Mouse (Mus musculus): ENCODE data around the gene Slc9a4. TPM values are rescaled to one million over a fixed set of nuclear protein-coding genes. Genes with fewer than 3 reads are reported as not detected.

Gene Slc9a4
- polyA plus RNA-seq, 1 experiment = 0.06 TPM

- Histone ChIP-seq H3K79me2 (ENCODE audit: control insufficient read depth, insufficient read depth) (no peaks in the 10 kb centered on the region), H3K4me3 (no peak overlapping the region), H3ac (ENCODE audit: control insufficient read depth, insufficient read length) (no peak overlapping the region), H3K27me3 (ENCODE audit: control insufficient read depth, insufficient read depth, insufficient read length) (no peaks in the 10 kb centered on the region), H3K4me2 (ENCODE audit: low read depth) (no peak overlapping the region), H3K36me3 (ENCODE audit: control insufficient read depth, insufficient read depth) (no peaks in the 10 kb centered on the region)
- no peak for TF ChIP-seq MYOD1 (IDR thresholded peaks at IDR 0.05; ENCODE audit: control insufficient read depth in 1 of 3, insufficient read length in 2 of 3, low read depth in 2 of 3)
- TF ChIP-seq USF1 (IDR thresholded peaks at IDR 0.05; ENCODE audit: low read depth) = no peak
- TF ChIP-seq POLR2A (IDR thresholded peaks at IDR 0.05; ENCODE audit: insufficient read length, low read depth) = no peak
- TF ChIP-seq E2F4 (IDR thresholded peaks at IDR 0.05; ENCODE audit: insufficient read depth) = no peak
- no peak for TF ChIP-seq MAX (IDR thresholded peaks at IDR 0.05; ENCODE audit: low read depth)
- TF ChIP-seq TCF12 (IDR thresholded peaks at IDR 0.05; ENCODE audit: insufficient read depth, poor library complexity, severe bottlenecking) = no peak
- no peak for TF ChIP-seq SRF (IDR thresholded peaks at IDR 0.05; ENCODE audit: control insufficient read depth, insufficient read length, low read depth)
- TF ChIP-seq CEBPB (IDR thresholded peaks at IDR 0.05; ENCODE audit: insufficient read depth, poor library complexity, severe bottlenecking) = no peak
Observed at GRCm38 (mm10) chr1:40619093-40619492, 39.2 kb downstream of the Slc9a4 start.

GRCm38 (mm10) chr1:40619871-40620270, 40.0 kb downstream of the Slc9a4 start:
- Histone ChIP-seq H3K79me2 (ENCODE audit: control insufficient read depth, insufficient read depth) (no peaks in the 10 kb centered on the region), H3K36me3 (ENCODE audit: control insufficient read depth, insufficient read depth) (no peaks in the 10 kb centered on the region), H3ac (ENCODE audit: control insufficient read depth, insufficient read length) (no peak overlapping the region), H3K27me3 (ENCODE audit: control insufficient read depth, insufficient read depth, insufficient read length) (no peaks in the 10 kb centered on the region), H3K4me3 (no peak overlapping the region), H3K4me2 (ENCODE audit: low read depth) (no peak overlapping the region)
- TF ChIP-seq TCF12 (IDR thresholded peaks at IDR 0.05; ENCODE audit: insufficient read depth, poor library complexity, severe bottlenecking) = no peak
- no peak for TF ChIP-seq MYOD1 (IDR thresholded peaks at IDR 0.05; ENCODE audit: control insufficient read depth in 1 of 3, insufficient read length in 2 of 3, low read depth in 2 of 3)
- no peak for TF ChIP-seq TCF3 (IDR thresholded peaks at IDR 0.05; ENCODE audit: insufficient read length, low read depth)
- TF ChIP-seq POLR2AphosphoS2 (IDR thresholded peaks at IDR 0.05; ENCODE audit: insufficient read length, low read depth) = no peak
- TF ChIP-seq USF1 (IDR thresholded peaks at IDR 0.05; ENCODE audit: low read depth) = no peak
- no peak for TF ChIP-seq E2F4 (IDR thresholded peaks at IDR 0.05; ENCODE audit: insufficient read depth)
- TF ChIP-seq MYOG (IDR thresholded peaks at IDR 0.05; ENCODE audit: control insufficient read depth in 1 of 3, insufficient read depth in 1 of 3, insufficient read length in 2 of 3, low read depth in 2 of 3) = no peak
- TF ChIP-seq POLR2A (IDR thresholded peaks at IDR 0.05; ENCODE audit: insufficient read length, low read depth) = no peak
- TF ChIP-seq MAX (IDR thresholded peaks at IDR 0.05; ENCODE audit: low read depth) = no peak
- no peak for TF ChIP-seq SRF (IDR thresholded peaks at IDR 0.05; ENCODE audit: control insufficient read depth, insufficient read length, low read depth)
- no peak for TF ChIP-seq REST (IDR thresholded peaks at IDR 0.05; ENCODE audit: insufficient read depth, insufficient read length)
- no peak for TF ChIP-seq CEBPB (IDR thresholded peaks at IDR 0.05; ENCODE audit: insufficient read depth, poor library complexity, severe bottlenecking)

- TF ChIP-seq MYOG (IDR thresholded peaks at IDR 0.05; ENCODE audit: control insufficient read depth in 1 of 3, insufficient read depth in 1 of 3, insufficient read length in 2 of 3, low read depth in 2 of 3) = no peak
- TF ChIP-seq E2F4 (IDR thresholded peaks at IDR 0.05; ENCODE audit: insufficient read depth) = no peak
- TF ChIP-seq CEBPB (IDR thresholded peaks at IDR 0.05; ENCODE audit: insufficient read depth, poor library complexity, severe bottlenecking) = no peak
- no peak for TF ChIP-seq POLR2AphosphoS2 (IDR thresholded peaks at IDR 0.05; ENCODE audit: insufficient read length, low read depth)
- no peak for TF ChIP-seq MAX (IDR thresholded peaks at IDR 0.05; ENCODE audit: low read depth)
- no peak for TF ChIP-seq USF1 (IDR thresholded peaks at IDR 0.05; ENCODE audit: low read depth)
- TF ChIP-seq TCF3 (IDR thresholded peaks at IDR 0.05; ENCODE audit: insufficient read length, low read depth) = no peak
- no peak for TF ChIP-seq REST (IDR thresholded peaks at IDR 0.05; ENCODE audit: insufficient read depth, insufficient read length)
- no peak for TF ChIP-seq MYOD1 (IDR thresholded peaks at IDR 0.05; ENCODE audit: control insufficient read depth in 1 of 3, insufficient read length in 2 of 3, low read depth in 2 of 3)
- no peak for TF ChIP-seq SRF (IDR thresholded peaks at IDR 0.05; ENCODE audit: control insufficient read depth, insufficient read length, low read depth)
- no peak for TF ChIP-seq TCF12 (IDR thresholded peaks at IDR 0.05; ENCODE audit: insufficient read depth, poor library complexity, severe bottlenecking)
- no peak for TF ChIP-seq POLR2A (IDR thresholded peaks at IDR 0.05; ENCODE audit: insufficient read length, low read depth)
Observed at GRCm38 (mm10) chr1:40624954-40625353, 45.1 kb downstream of the Slc9a4 start.

GRCm38 (mm10) chr1:40626954-40627353, 47.1 kb downstream of the Slc9a4 start:
- no peaks in the 10 kb centered on the region for H3K79me2 ChIP-seq (ENCODE audit: control insufficient read depth, insufficient read depth)
- H3K4me2 ChIP-seq (ENCODE audit: low read depth) = no peak overlapping the region
- no peak for TF ChIP-seq E2F4 (IDR thresholded peaks at IDR 0.05; ENCODE audit: insufficient read depth)
- TF ChIP-seq TCF3 (IDR thresholded peaks at IDR 0.05; ENCODE audit: insufficient read length, low read depth) = no peak
- TF ChIP-seq MYOG (IDR thresholded peaks at IDR 0.05; ENCODE audit: control insufficient read depth in 1 of 3, insufficient read depth in 1 of 3, insufficient read length in 2 of 3, low read depth in 2 of 3) = no peak
- TF ChIP-seq SRF (IDR thresholded peaks at IDR 0.05; ENCODE audit: control insufficient read depth, insufficient read length, low read depth) = no peak
- no peak for TF ChIP-seq POLR2A (IDR thresholded peaks at IDR 0.05; ENCODE audit: insufficient read length, low read depth)
- TF ChIP-seq CEBPB (IDR thresholded peaks at IDR 0.05; ENCODE audit: insufficient read depth, poor library complexity, severe bottlenecking) = no peak
- TF ChIP-seq USF1 (IDR thresholded peaks at IDR 0.05; ENCODE audit: low read depth) = no peak
- TF ChIP-seq MYOD1 (IDR thresholded peaks at IDR 0.05; ENCODE audit: control insufficient read depth in 1 of 3, insufficient read length in 2 of 3, low read depth in 2 of 3) = no peak
- TF ChIP-seq TCF12 (IDR thresholded peaks at IDR 0.05; ENCODE audit: insufficient read depth, poor library complexity, severe bottlenecking) = no peak
- no peak for TF ChIP-seq MAX (IDR thresholded peaks at IDR 0.05; ENCODE audit: low read depth)
- no peak for TF ChIP-seq POLR2AphosphoS2 (IDR thresholded peaks at IDR 0.05; ENCODE audit: insufficient read length, low read depth)
- no peak for TF ChIP-seq REST (IDR thresholded peaks at IDR 0.05; ENCODE audit: insufficient read depth, insufficient read length)
- no peak overlapping the region for H3ac ChIP-seq (ENCODE audit: control insufficient read depth, insufficient read length)
- H3K4me3 ChIP-seq = no peak overlapping the region
- H3K36me3 ChIP-seq (ENCODE audit: control insufficient read depth, insufficient read depth) = no peaks in the 10 kb centered on the region
- peaks cover 3% of the 10 kb centered on the region for H3K27me3 ChIP-seq (ENCODE audit: control insufficient read depth, insufficient read depth, insufficient read length)

More at GRCm38 (mm10) chr1:40624954-40625353, 45.1 kb downstream of the Slc9a4 start:
- Histone ChIP-seq H3K4me2 (ENCODE audit: low read depth) (no peak overlapping the region), H3K4me3 (no peak overlapping the region), H3K27me3 (ENCODE audit: control insufficient read depth, insufficient read depth, insufficient read length) (peaks cover 3% of the 10 kb centered on the region), H3ac (ENCODE audit: control insufficient read depth, insufficient read length) (no peak overlapping the region), H3K36me3 (ENCODE audit: control insufficient read depth, insufficient read depth) (no peaks in the 10 kb centered on the region), H3K79me2 (ENCODE audit: control insufficient read depth, insufficient read depth) (no peaks in the 10 kb centered on the region)

Data from myocyte (in vitro differentiated cells).